Mouse (Mus musculus) cerebellum, adult 18-20 months (tissue): Measurements from ENCODE around the gene Ralgps2.

Experiments
- DNase-seq, 2 experiments: peaks; one replicate each; pipeline ENCODE4 v3.0.0; 2021

Ralgps2 gene

DNA sequence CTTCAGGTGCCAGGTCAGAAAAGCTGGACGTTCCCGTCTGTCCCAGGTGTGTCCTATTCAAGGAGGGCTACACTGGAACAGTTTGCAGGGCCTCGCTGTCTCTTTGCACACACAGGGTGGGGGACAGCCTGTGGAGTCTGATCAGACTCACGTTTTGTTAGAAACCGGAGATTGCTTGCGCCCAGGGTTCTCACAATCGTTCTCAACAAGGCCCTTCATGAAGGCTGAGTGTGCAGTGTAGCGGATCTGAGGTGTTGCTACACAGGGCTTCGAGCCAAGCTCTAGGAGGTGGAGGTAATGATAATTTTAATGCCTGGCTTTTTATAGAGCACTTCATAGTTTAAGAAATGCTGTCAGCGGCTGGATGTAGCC, 178.0 kb downstream of the Ralgps2 start:
- DNase-seq, result no peak

DNA sequence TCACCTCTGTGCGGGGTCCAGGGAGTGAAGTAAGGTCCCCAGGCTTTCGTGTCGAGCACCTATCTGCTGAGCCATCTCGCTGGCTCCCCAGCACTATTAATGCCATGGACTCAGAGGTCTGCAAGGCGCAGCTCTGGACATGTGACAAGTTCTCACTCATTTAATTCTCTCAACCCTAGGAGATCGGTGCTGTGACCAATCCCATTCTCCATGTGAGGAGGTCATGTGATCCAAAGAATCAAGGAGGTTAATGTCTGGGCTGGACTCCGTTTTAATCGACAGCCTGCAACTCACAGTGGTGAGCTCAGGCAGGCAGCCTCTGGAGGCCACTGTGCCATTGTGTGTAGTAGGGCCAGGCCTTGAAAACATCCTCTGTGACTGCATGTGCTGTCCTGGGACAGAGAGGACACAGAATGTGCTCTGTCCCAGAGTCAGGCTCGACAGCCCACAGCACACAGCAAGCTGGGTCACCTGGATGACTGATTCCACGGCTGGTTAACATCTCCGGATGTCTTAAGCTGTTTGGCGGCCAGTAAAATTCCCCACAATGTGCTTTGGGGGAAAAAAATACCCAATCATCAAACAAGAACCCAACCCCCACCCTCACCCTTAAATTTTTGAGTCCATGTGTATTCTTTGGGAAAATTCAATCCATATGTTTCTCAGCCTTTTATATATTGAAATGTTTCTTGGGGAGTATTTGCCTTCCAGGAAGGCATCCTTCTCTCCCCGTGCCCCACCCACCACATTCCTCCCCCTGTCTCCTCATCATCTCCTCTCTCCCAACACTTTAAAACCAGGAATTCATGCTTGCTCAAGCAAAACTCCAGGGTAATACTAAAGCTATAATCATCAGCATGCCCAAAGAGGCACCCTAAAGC, 178.6 kb downstream of the Ralgps2 start:
- DNase-seq, result no peak

DNA sequence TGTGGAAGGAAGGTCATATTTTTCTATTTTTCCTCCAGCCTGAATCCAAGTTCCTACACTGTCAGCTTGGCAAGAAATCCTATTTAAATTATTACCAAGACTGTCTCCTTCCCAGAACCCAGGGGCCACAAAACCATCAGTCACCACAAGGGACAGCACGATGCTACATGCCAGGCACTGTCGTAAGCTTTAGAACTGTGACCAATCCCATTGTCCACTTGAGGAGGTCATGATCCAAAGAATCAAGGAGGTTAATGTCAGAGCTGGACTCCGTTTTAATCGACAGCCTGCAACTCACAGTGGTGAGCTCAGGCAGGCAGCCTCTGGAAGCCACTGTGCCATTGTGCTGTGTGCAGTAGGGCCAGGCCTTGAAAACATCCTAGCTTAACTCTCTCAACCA, 181.1 kb downstream of the Ralgps2 start:
- DNase-seq, result no peak

DNA sequence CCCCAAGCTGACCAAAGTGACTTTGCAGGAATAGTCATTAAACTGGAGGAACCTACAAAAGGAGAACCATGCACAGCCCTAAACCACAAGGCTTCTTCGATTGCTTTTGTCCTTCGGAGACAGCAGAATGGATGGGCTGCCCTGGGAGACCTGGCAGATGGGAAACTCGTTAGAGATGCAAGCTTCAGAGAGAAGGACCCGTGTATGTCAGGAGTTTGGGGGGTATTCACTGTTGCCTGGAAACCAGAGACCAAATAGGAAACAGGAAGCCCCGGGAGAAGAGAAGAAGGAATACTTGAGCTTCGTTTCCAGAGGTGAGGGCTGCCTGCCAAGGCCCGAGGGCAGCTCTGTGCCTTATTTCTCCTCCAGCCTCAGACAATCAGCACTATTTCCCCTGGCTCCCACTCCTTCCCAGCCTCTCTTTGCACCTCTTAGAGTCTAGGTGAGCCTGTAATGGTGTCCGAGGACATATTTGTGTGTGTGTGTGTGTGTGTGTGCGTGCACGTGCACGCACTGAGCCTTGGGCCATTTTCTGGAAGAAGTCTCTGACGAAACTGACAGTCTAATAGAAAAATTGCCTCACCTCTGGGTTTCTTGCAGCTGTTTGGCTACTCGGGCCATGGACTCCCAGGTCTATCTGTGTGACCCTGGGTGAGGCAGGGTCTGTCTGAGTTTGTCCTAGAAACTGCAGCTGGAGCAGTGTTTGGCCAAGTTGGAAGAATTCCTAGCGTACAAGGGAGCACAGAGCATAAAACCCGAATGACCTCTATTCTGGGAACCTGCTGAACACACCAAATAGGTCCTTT, 184.6 kb downstream of the Ralgps2 start:
- no peak for DNase-seq
